Mouse (Mus musculus): Measurements from ENCODE around the gene Rph3a. TPM values are rescaled to one million over a fixed set of nuclear protein-coding genes. Genes with fewer than 3 reads are reported as not detected.
"Not testable (repeated sequence)": the region's sequence is repeated elsewhere in the genome, so short reads cannot be mapped to it uniquely, and the experiment has no call there.

Gene Rph3a
- polyA plus RNA-seq, 1 experiment from 2014 or later = 9.4 TPM

GRCm38 (mm10) chr5:120937841-120938240, 72.1 kb downstream of the Rph3a start:
- ATAC-seq (ENCODE audit: low read depth) = no peak

GRCm38 (mm10) chr5:120933966-120934365, 75.9 kb downstream of the Rph3a start:
- H3K27ac ChIP-seq (replicated peaks) = no peak overlapping the region
- WGBS = 6% methylated on average over 5 of the region's 5 CpGs
- no peak overlapping the region for H3K9ac ChIP-seq
- no peak overlapping the region for H3K4me3 ChIP-seq
- H3K9me3 ChIP-seq = no peaks in the 10 kb centered on the region
- H3K27me3 ChIP-seq = no peaks in the 10 kb centered on the region
- H3K36me3 ChIP-seq = no peaks in the 10 kb centered on the region
- ATAC-seq (ENCODE audit: low read depth) = no peak
- H3K4me1 ChIP-seq (replicated peaks) = no peaks in the 10 kb centered on the region
- H3K4me2 ChIP-seq = no peak overlapping the region

More at GRCm38 (mm10) chr5:120937841-120938240, 72.1 kb downstream of the Rph3a start:
- Histone ChIP-seq H3K27me3 (no peaks in the 10 kb centered on the region), H3K4me1 (replicated peaks) (no peaks in the 10 kb centered on the region), H3K36me3 (no peaks in the 10 kb centered on the region), H3K4me2 (no peak overlapping the region), H3K27ac (replicated peaks) (no peak overlapping the region), H3K9ac (no peak overlapping the region), H3K9me3 (no peaks in the 10 kb centered on the region), H3K4me3 (no peak overlapping the region)
- 86% methylated on average over 4 of the region's 4 CpGs for WGBS

- Histone ChIP-seq H3K4me3 (no peak overlapping the region), H3K4me2 (no peak overlapping the region), H3K27ac (replicated peaks) (no peak overlapping the region), H3K36me3 (no peaks in the 10 kb centered on the region), H3K27me3 (no peaks in the 10 kb centered on the region), H3K9me3 (no peaks in the 10 kb centered on the region), H3K4me1 (replicated peaks) (no peaks in the 10 kb centered on the region), H3K9ac (no peak overlapping the region)
- no peak for ATAC-seq (ENCODE audit: low read depth)
- 33% methylated on average over 1 of the region's 1 CpGs for WGBS
Observed at GRCm38 (mm10) chr5:120927036-120927435, 82.9 kb downstream of the Rph3a start.

- not testable (repeated sequence) for ATAC-seq (ENCODE audit: low read depth); H3K4me3 ChIP-seq; H3K4me2 ChIP-seq; H3K4me1 ChIP-seq (replicated peaks); H3K36me3 ChIP-seq; H3K9ac ChIP-seq; H3K27me3 ChIP-seq; H3K9me3 ChIP-seq; H3K27ac ChIP-seq (replicated peaks)
- WGBS = 87% methylated on average over 2 of the region's 2 CpGs
Observed at GRCm38 (mm10) chr5:120926311-120926710, 83.6 kb downstream of the Rph3a start.

- WGBS = 87% methylated on average over 4 of the region's 4 CpGs
- H3K27me3 ChIP-seq; H3K9me3 ChIP-seq; H3K9ac ChIP-seq; ATAC-seq (ENCODE audit: low read depth); H3K36me3 ChIP-seq; H3K4me1 ChIP-seq (replicated peaks); H3K4me2 ChIP-seq; H3K4me3 ChIP-seq; H3K27ac ChIP-seq (replicated peaks): not testable (repeated sequence)
Observed at GRCm38 (mm10) chr5:120924520-120924919, 85.4 kb downstream of the Rph3a start.

GRCm38 (mm10) chr5:120923969-120924368, 85.9 kb downstream of the Rph3a start:
- no peaks in the 10 kb centered on the region for H3K36me3 ChIP-seq
- no peak for ATAC-seq (ENCODE audit: low read depth)
- 93% methylated on average over 4 of the region's 4 CpGs for WGBS
- H3K4me3 ChIP-seq = no peak overlapping the region
- no peaks in the 10 kb centered on the region for H3K4me1 ChIP-seq (replicated peaks)
- no peak overlapping the region for H3K27ac ChIP-seq (replicated peaks)
- H3K9me3 ChIP-seq = no peaks in the 10 kb centered on the region
- no peak overlapping the region for H3K9ac ChIP-seq
- no peaks in the 10 kb centered on the region for H3K27me3 ChIP-seq
- no peak overlapping the region for H3K4me2 ChIP-seq

GRCm38 (mm10) chr5:120920296-120920695, 89.6 kb downstream of the Rph3a start:
- H3K27me3 ChIP-seq = no peaks in the 10 kb centered on the region
- H3K27ac ChIP-seq (replicated peaks) = no peak overlapping the region
- no peak overlapping the region for H3K4me3 ChIP-seq
- H3K9me3 ChIP-seq = no peaks in the 10 kb centered on the region
- WGBS = 81% methylated on average over 3 of the region's 3 CpGs
- no peak overlapping the region for H3K9ac ChIP-seq
- H3K36me3 ChIP-seq = no peaks in the 10 kb centered on the region
- no peak for ATAC-seq (ENCODE audit: low read depth)
- H3K4me1 ChIP-seq (replicated peaks) = no peaks in the 10 kb centered on the region
- H3K4me2 ChIP-seq = no peak overlapping the region

GRCm38 (mm10) chr5:120919156-120919935, 90.5 kb downstream of the Rph3a start:
- H3K27ac ChIP-seq (replicated peaks); H3K4me2 ChIP-seq; ATAC-seq (ENCODE audit: low read depth); H3K4me3 ChIP-seq; H3K9ac ChIP-seq; H3K4me1 ChIP-seq (replicated peaks); H3K9me3 ChIP-seq; H3K27me3 ChIP-seq; H3K36me3 ChIP-seq: not testable (repeated sequence)
- 67% methylated on average over 2 of the region's 2 CpGs for WGBS

- not testable (repeated sequence) for ATAC-seq (ENCODE audit: low read depth); H3K36me3 ChIP-seq; H3K4me3 ChIP-seq; H3K27ac ChIP-seq (replicated peaks); H3K9ac ChIP-seq; H3K4me2 ChIP-seq; H3K4me1 ChIP-seq (replicated peaks); H3K27me3 ChIP-seq; H3K9me3 ChIP-seq
- WGBS = 51% methylated on average over 8 of the region's 8 CpGs
Observed at GRCm38 (mm10) chr5:120914204-120914603, 95.7 kb downstream of the Rph3a start, which contains the start of gene Oas1d. TSS of gene Oas1d (plus strand) at chr5:120914536.

- H3K27me3 ChIP-seq = no peaks in the 10 kb centered on the region
- no peak overlapping the region for H3K4me3 ChIP-seq
- H3K36me3 ChIP-seq = no peaks in the 10 kb centered on the region
- H3K9ac ChIP-seq = no peak overlapping the region
- H3K4me1 ChIP-seq (replicated peaks) = no peaks in the 10 kb centered on the region
- no peaks in the 10 kb centered on the region for H3K9me3 ChIP-seq
- ATAC-seq (ENCODE audit: low read depth) = no peak
- no peak overlapping the region for H3K27ac ChIP-seq (replicated peaks)
- no peak overlapping the region for H3K4me2 ChIP-seq
- WGBS = 56% methylated on average over 7 of the region's 7 CpGs
Observed at GRCm38 (mm10) chr5:120908196-120908920, 101.5 kb downstream of the Rph3a start.

GRCm38 (mm10) chr5:120906791-120907733, 102.8 kb downstream of the Rph3a start, which contains the start of gene Oas1a:
TSS of gene Oas1a (minus strand) at chr5:120907521.
- not testable (repeated sequence) for H3K27me3 ChIP-seq; H3K4me2 ChIP-seq; H3K4me1 ChIP-seq (replicated peaks); ATAC-seq (ENCODE audit: low read depth); H3K27ac ChIP-seq (replicated peaks); H3K36me3 ChIP-seq; H3K9ac ChIP-seq; H3K4me3 ChIP-seq; H3K9me3 ChIP-seq
- WGBS = 39% methylated on average over 9 of the region's 12 CpGs

GRCm38 (mm10) chr5:120902056-120902455, 107.8 kb downstream of the Rph3a start:
- Histone ChIP-seq H3K4me3 (no peak overlapping the region), H3K36me3 (no peaks in the 10 kb centered on the region), H3K27me3 (no peaks in the 10 kb centered on the region), H3K4me1 (replicated peaks) (no peaks in the 10 kb centered on the region), H3K9me3 (0 out of 2 replicates have a peak, but pooled peaks cover 4% of the 10 kb centered on the region), H3K9ac (no peak overlapping the region), H3K4me2 (no peak overlapping the region), H3K27ac (replicated peaks) (no peak overlapping the region)
- 92% methylated on average over 5 of the region's 5 CpGs for WGBS
- no peak for ATAC-seq (ENCODE audit: low read depth)

Measured in neural tube, embryonic 13.5 days (tissue).